Mouse (Mus musculus) CD4-positive, CD25-positive, alpha-beta regulatory T cell, adult 9 weeks (primary cell): ENCODE measurements around the gene Nr1i2. TPM values are rescaled to one million over a fixed set of nuclear protein-coding genes. Genes with fewer than 3 reads are reported as not detected.

Experiments used
- polyA plus RNA-seq: library from polyadenylated mRNA; unstranded; fragments of 100-300 nt; shearing (Covaris generic); gene quantifications from one replicate; pipeline ENCODE4 v1.2.1, GENCODE M21; 2017

Nr1i2 gene
- not detected for polyA plus RNA-seq

GRCm38 (mm10) chr16:38294685-38295348, at the start of gene Nr1i2:
Nr1i2 (minus strand) TSS chr16:38294824.

GRCm38 (mm10) chr16:38341396-38342324, 47.0 kb upstream of the Nr1i2 start, which contains the start of gene Maats1:
Maats1 (minus strand) TSS chr16:38342143.

Other genes starting within 250 kb of the Nr1i2 start
- 7.5 TPM for gene Gsk3b, start 205.8 kb downstream of the Nr1i2 start, polyA plus RNA-seq
- gene Maats1, start 47.3 kb upstream of the Nr1i2 start, polyA plus RNA-seq, result not detected
- 238 TPM for gene Cox17, start 52.2 kb upstream of the Nr1i2 start, polyA plus RNA-seq
- gene Gm21987, start 52.2 kb upstream of the Nr1i2 start, polyA plus RNA-seq, result not detected
- 1.4 TPM for gene Popdc2, start 67.4 kb upstream of the Nr1i2 start, polyA plus RNA-seq
- not detected for gene Pla1a, start 138.3 kb upstream of the Nr1i2 start, polyA plus RNA-seq
- gene Adprh, start 157.9 kb upstream of the Nr1i2 start, polyA plus RNA-seq, result 118 TPM
- gene Cd80, start 160.7 kb upstream of the Nr1i2 start, polyA plus RNA-seq, result 3.5 TPM
- gene Timmdc1, start 227.8 kb upstream of the Nr1i2 start, polyA plus RNA-seq, result 8.9 TPM